Mouse (Mus musculus) liver, postnatal 0 days (tissue): ENCODE results near the gene Hdac10.

Source experiments
- CTCF ChIP-seq: sonication (generic); IDR thresholded peaks from 2 replicates; pipeline ENCODE4 v1.5.1; 2016; ENCODE audit warnings: antibody characterized with exemption, low read depth
- EP300 ChIP-seq: IDR thresholded peaks from 2 replicates; pipeline ENCODE4 v1.6.1; 2016; ENCODE audit warnings: antibody characterized with exemption, low read depth, mild to moderate bottlenecking

DNA sequence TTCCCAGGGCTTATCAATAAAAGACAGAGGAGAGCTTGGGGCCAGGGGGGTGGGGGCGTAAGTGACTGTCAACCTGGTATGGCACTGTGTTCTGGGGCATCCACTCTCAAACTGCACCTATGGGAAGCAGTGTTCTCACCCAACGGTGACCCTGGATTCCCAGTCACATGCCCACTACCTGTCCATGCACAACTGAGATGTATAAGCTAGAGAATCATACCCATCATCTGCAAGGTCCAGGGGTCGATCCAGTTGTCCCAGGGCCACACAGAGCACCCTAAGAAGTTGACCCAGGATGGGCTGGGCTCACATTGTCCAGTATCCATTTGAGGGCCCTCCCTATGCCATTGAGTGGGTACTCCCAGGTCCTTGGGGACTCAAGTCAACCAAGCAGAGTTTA is 4.2 kb downstream of the Hdac10 start:
- no peak for TF ChIP-seq CTCF
- TF ChIP-seq EP300 = no peak
